Mouse (Mus musculus) mouse trophoblast stem cell (cell line): ENCODE measurements around the gene Dync1li1.

Experiments used
- in situ Hi-C, 2 experiments: fragments of 300-500 bp; cut with MseI, MboI; formaldehyde crosslinking; loops; 2 replicates in 1 of 2; 3 replicates in 1 of 2; pipeline ENCODE4 v1.15.1; 2025

Dync1li1 gene

GRCm38 (mm10) chr9:114727315-114727714 is 38.7 kb downstream of the Dync1li1 start:
- in situ Hi-C loops: loop anchor here in 1 of 2 experiments (10.0 kb wide), 1 partner anchor 73 kb away; no protein-coding TSS in a partner anchor

- in situ Hi-C loops: loop anchor here in 1 of 2 experiments (10.0 kb wide), 1 partner anchor 74 kb away; no protein-coding TSS in a partner anchor
Measured at GRCm38 (mm10) chr9:114728432-114728831, 39.8 kb downstream of the Dync1li1 start.

- in situ Hi-C loops: loop anchor here in 1 of 2 experiments (10.0 kb wide), 1 partner anchor 75 kb away; no protein-coding TSS in a partner anchor
Measured at GRCm38 (mm10) chr9:114729911-114730805, 41.6 kb downstream of the Dync1li1 start.

GRCm38 (mm10) chr9:114731011-114731755 is 42.6 kb downstream of the Dync1li1 start, which contains the start of gene Cmtm6:
TSS of gene Cmtm6 (plus strand) at chr9:114731116.
- in situ Hi-C loops: no loop called here

- in situ Hi-C loops: no loop called here
Measured at GRCm38 (mm10) chr9:114731871-114732682, 43.5 kb downstream of the Dync1li1 start.

- in situ Hi-C loops: no loop called here
Measured at GRCm38 (mm10) chr9:114733238-114733637, 44.6 kb downstream of the Dync1li1 start.

- in situ Hi-C loops: no loop called here
Measured at GRCm38 (mm10) chr9:114736442-114736841, 47.9 kb downstream of the Dync1li1 start.

- in situ Hi-C loops: no loop called here
Measured at GRCm38 (mm10) chr9:114740336-114740735, 51.7 kb downstream of the Dync1li1 start.

- in situ Hi-C loops: no loop called here
Measured at GRCm38 (mm10) chr9:114742731-114743130, 54.1 kb downstream of the Dync1li1 start.

- in situ Hi-C loops: no loop called here
Measured at GRCm38 (mm10) chr9:114745163-114745562, 56.6 kb downstream of the Dync1li1 start.

GRCm38 (mm10) chr9:114745654-114746053 is 57.1 kb downstream of the Dync1li1 start:
- in situ Hi-C loops: no loop called here

GRCm38 (mm10) chr9:114747012-114747411 is 58.4 kb downstream of the Dync1li1 start:
- in situ Hi-C loops: no loop called here

- in situ Hi-C loops: no loop called here
Measured at GRCm38 (mm10) chr9:114747466-114747865, 58.9 kb downstream of the Dync1li1 start.

- in situ Hi-C loops: no loop called here
Measured at GRCm38 (mm10) chr9:114751582-114751981, 63.0 kb downstream of the Dync1li1 start.

GRCm38 (mm10) chr9:114752311-114752710 is 63.7 kb downstream of the Dync1li1 start:
- in situ Hi-C loops: no loop called here

- in situ Hi-C loops: no loop called here
Measured at GRCm38 (mm10) chr9:114752863-114753484, 64.4 kb downstream of the Dync1li1 start.

GRCm38 (mm10) chr9:114758272-114758671 is 69.7 kb downstream of the Dync1li1 start:
- in situ Hi-C loops: no loop called here

- in situ Hi-C loops: no loop called here
Measured at GRCm38 (mm10) chr9:114758801-114759200, 70.2 kb downstream of the Dync1li1 start.

GRCm38 (mm10) chr9:114759886-114760285 is 71.3 kb downstream of the Dync1li1 start:
- in situ Hi-C loops: no loop called here

GRCm38 (mm10) chr9:114760353-114760752 is 71.8 kb downstream of the Dync1li1 start:
- in situ Hi-C loops: no loop called here

- in situ Hi-C loops: no loop called here
Measured at GRCm38 (mm10) chr9:114761848-114762247, 73.3 kb downstream of the Dync1li1 start.
